Mouse (Mus musculus) MEL (cell line): ENCODE measurements around the gene Matn4. TPM values are rescaled to one million over a fixed set of nuclear protein-coding genes. Genes with fewer than 3 reads are reported as not detected.
A peak's percentile ranks its signal among the peaks of the same experiment; 100 is the strongest.

ENCODE experiments used
- DNase-seq: peaks from one replicate; pipeline ENCODE4 v3.0.0; 2011; ENCODE audit warnings: low read depth, low spot score
- H3K27ac ChIP-seq: 2 replicates; pipeline ENCODE4 v1.5.1; 2012; ENCODE audit warnings: low read depth, mild to moderate bottlenecking, control low read depth, low read length, moderate library complexity; ENCODE audit not compliant: control insufficient read depth
- H3K27me3 ChIP-seq, 2 experiments: fragments of 150-350 bp in 1 of 2; sonication (generic) in 1 of 2; 2 replicates each; pipeline ENCODE4 v1.6.1; 2012; ENCODE audit warnings: low read length in 2 of 2, mild to moderate bottlenecking in 2 of 2, improper control_type of control experiment in 1 of 2, moderate library complexity in 1 of 2; ENCODE audit not compliant: insufficient read depth in 2 of 2, control insufficient read depth in 1 of 2
- H3K36me3 ChIP-seq, 2 experiments: 2 replicates each; pipeline ENCODE4 v1.6.1; 2012 to 2014; ENCODE audit warnings: low read length in 2 of 2, improper control_type of control experiment in 1 of 2, inconsistent platforms in 1 of 2, mild to moderate bottlenecking in 1 of 2; ENCODE audit not compliant: insufficient read depth in 2 of 2, control insufficient read depth in 1 of 2
- H3K4me1 ChIP-seq, 2 experiments: fragments of 150-350 bp in 1 of 2; sonication (generic) in 1 of 2; 2 replicates each; pipeline ENCODE4 v1.6.1; 2012; ENCODE audit warnings: low read length in 2 of 2, improper control_type of control experiment in 1 of 2, mild to moderate bottlenecking in 1 of 2; ENCODE audit not compliant: insufficient read depth in 2 of 2, control insufficient read depth in 1 of 2
- H3K4me3 ChIP-seq, 2 experiments: fragments of 150-350 bp in 1 of 2; sonication (generic) in 1 of 2; 2 replicates each; pipeline ENCODE4 v1.5.1; 2012; ENCODE audit warnings: low read depth in 2 of 2, low read length in 2 of 2, mild to moderate bottlenecking in 2 of 2, moderate library complexity in 2 of 2, control low read depth in 1 of 2, improper control_type of control experiment in 1 of 2; ENCODE audit not compliant: control insufficient read depth in 1 of 2, insufficient read depth in 1 of 2
- H3K79me2 ChIP-seq: 2 replicates; pipeline ENCODE4 v1.6.1; 2012; ENCODE audit warnings: mild to moderate bottlenecking, low read length, moderate library complexity; ENCODE audit not compliant: control insufficient read depth, poor library complexity, insufficient read depth
- H3K9ac ChIP-seq: 2 replicates; pipeline ENCODE4 v1.6.1; 2012; ENCODE audit warnings: low read depth, mild to moderate bottlenecking, control low read depth, low read length, moderate library complexity; ENCODE audit not compliant: control insufficient read depth, poor library complexity, severe bottlenecking
- H3K9me3 ChIP-seq: fragments of 150-350 bp; sonication (generic); replicated peaks from 2 replicates; pipeline ENCODE4 v1.6.1; 2012; ENCODE audit warnings: mild to moderate bottlenecking, low read length, improper control_type of control experiment, moderate library complexity; ENCODE audit not compliant: insufficient read depth
- CTCF ChIP-seq, 3 experiments: IDR thresholded peaks in 2 of 3; conservative IDR thresholded peaks in 1 of 3; 2 replicates each; pipeline ENCODE4 v1.5.1; 2011 to 2012; ENCODE audit warnings: low read length in 3 of 3, low read depth in 2 of 3, mild to moderate bottlenecking in 2 of 3, improper control_type of control experiment in 1 of 3, inconsistent platforms in 1 of 3, mixed read lengths in 1 of 3, moderate library complexity in 1 of 3; ENCODE audit not compliant: control insufficient read depth in 1 of 3, insufficient read depth in 1 of 3, poor library complexity in 1 of 3, severe bottlenecking in 1 of 3
- E2F4 ChIP-seq: IDR thresholded peaks from 2 replicates; pipeline ENCODE4 v1.6.1; 2011; ENCODE audit warnings: low read depth, low read length, improper control_type of control experiment, borderline replicate concordance
- EP300 ChIP-seq, 2 experiments: IDR thresholded peaks; 2 replicates each; pipeline ENCODE4 v1.6.1; 2011; ENCODE audit warnings: improper control_type of control experiment in 2 of 2, low read length in 2 of 2, low read depth in 1 of 2, mild to moderate bottlenecking in 1 of 2
- ETS1 ChIP-seq: IDR thresholded peaks from 2 replicates; pipeline ENCODE4 v1.6.1; 2012; ENCODE audit warnings: low read depth, mild to moderate bottlenecking, inconsistent platforms, low read length, improper control_type of control experiment, moderate library complexity
- GABPA ChIP-seq: IDR thresholded peaks from 2 replicates; pipeline ENCODE4 v1.6.1; 2012; ENCODE audit warnings: low read depth, mild to moderate bottlenecking, inconsistent platforms, low read length, improper control_type of control experiment, moderate library complexity
- GATA1 ChIP-seq: IDR thresholded peaks from 2 replicates; pipeline ENCODE4 v1.6.1; 2011; ENCODE audit warnings: low read depth, low read length, improper control_type of control experiment
- MAFK ChIP-seq: IDR thresholded peaks from 2 replicates; pipeline ENCODE4 v1.6.1; 2011; ENCODE audit warnings: low read depth, mild to moderate bottlenecking, low read length, improper control_type of control experiment, borderline replicate concordance
- MEF2A ChIP-seq: IDR thresholded peaks from 2 replicates; pipeline ENCODE4 v1.6.1; 2014; ENCODE audit warnings: low read depth, mild to moderate bottlenecking, inconsistent platforms, low read length, improper control_type of control experiment; ENCODE audit not compliant: poor library complexity, insufficient replicate concordance, severe bottlenecking; ENCODE audit errors: extremely low read depth
- MXI1 ChIP-seq: IDR thresholded peaks from 2 replicates; pipeline ENCODE4 v1.6.1; 2011; ENCODE audit warnings: mild to moderate bottlenecking, low read depth, low read length, improper control_type of control experiment
- POLR2AphosphoS5 ChIP-seq: IDR thresholded peaks from 2 replicates; pipeline ENCODE4 v1.6.1; 2012; ENCODE audit warnings: low read depth, borderline replicate concordance, mild to moderate bottlenecking, inconsistent platforms, low read length, moderate library complexity, mixed read lengths
- RAD21 ChIP-seq: IDR thresholded peaks from 2 replicates; pipeline ENCODE4 v1.6.1; 2011; ENCODE audit warnings: mild to moderate bottlenecking, low read depth, low read length, improper control_type of control experiment
- SIN3A ChIP-seq: IDR thresholded peaks from 2 replicates; pipeline ENCODE4 v1.6.1; 2012; ENCODE audit warnings: low read length, improper control_type of control experiment, inconsistent platforms
- SMC3 ChIP-seq: IDR thresholded peaks from 2 replicates; pipeline ENCODE4 v1.6.1; 2011; ENCODE audit warnings: low read depth, low read length, improper control_type of control experiment
- ZKSCAN1 ChIP-seq: IDR thresholded peaks from 2 replicates; pipeline ENCODE4 v1.6.1; 2012; ENCODE audit warnings: low read depth, mild to moderate bottlenecking, inconsistent platforms, low read length, improper control_type of control experiment, moderate library complexity
- polyA plus RNA-seq, 2 experiments: library from polyadenylated mRNA; stranded (reverse) in 1 of 2; unstranded in 1 of 2; fragments of >175 nt in 1 of 2; fragments of >200 nt in 1 of 2; gene quantifications; 2 replicates each; pipeline versions ENCODE4 v1.2.1 to v1.2.4; 2012; ENCODE audit warnings: low replicate concordance in 2 of 2, low read depth in 1 of 2; ENCODE audit not compliant: insufficient read length in 2 of 2, insufficient read depth in 1 of 2, missing spikeins in 1 of 2
- total RNA-seq: library from RNA; depleted of rRNA; stranded (reverse); fragments of 300-350 nt; gene quantifications from 2 replicates; pipeline ENCODE4 v1.2.3, GENCODE M21; 2012

Gene Matn4
- total and polyA plus RNA-seq, 3 experiments: not detected

DNA sequence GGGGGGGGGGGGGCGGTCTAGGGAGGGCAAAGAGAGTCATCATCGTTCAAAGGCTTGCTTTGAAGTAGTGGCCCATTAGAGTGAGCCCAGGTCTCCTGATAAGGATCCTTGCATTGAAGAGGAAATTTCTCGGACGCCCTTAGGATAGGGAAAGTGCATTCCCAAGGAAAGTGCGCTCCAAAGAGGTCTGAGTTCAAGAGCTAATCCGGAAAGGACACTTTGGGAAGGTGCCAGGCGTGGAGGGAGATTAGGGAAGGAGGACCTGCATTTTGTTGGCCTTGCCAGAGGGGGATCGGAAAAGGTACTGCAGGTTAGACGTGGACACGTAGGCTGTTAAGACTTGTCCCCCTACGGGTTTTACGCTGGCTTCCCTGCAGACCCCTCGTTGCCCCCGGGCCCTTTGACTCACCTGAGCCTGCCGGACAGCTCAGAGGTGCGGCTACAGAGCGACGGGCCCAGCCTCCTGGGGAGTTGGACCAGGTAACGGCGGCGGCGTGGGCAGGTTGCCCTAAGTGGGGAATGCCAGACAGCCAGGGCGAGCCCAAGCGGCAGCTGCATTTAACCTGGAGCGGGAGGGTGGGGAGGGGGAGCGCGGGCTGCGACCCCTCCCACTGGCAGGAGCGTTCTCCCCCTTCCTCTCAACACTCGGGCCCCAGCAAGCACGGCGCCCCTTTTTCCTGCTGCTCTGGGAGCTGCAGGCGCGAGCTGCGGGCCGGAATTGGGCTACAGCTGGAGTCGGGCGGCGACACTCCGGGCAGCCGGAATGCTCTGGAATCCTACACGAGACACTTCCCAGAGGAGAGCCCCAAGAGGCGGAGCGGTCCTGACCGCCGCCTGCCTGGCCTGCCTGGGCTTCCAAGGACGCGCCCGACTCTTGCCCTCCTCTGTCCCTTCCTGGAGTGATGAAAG, 624 bp downstream of the Matn4 start:
- peaks cover 0 to 3% of the 10 kb centered on the region in 2 experiments; a peak in 1 of 4 replicates for H3K27me3 ChIP-seq
- no peaks in the 10 kb centered on the region for H3K9me3 ChIP-seq
- H3K9ac ChIP-seq: no peak overlapping the region
- no peak overlapping the region for H3K27ac ChIP-seq
- H3K4me3 ChIP-seq: no peak overlapping the region
- H3K36me3 ChIP-seq: peaks cover 0 to 3% of the 10 kb centered on the region in 2 experiments; a peak in 1 of 4 replicates
- TF ChIP-seq SIN3A: no peak
- no peak for TF ChIP-seq MAFK
- no peak for DNase-seq
- peaks cover 0 to 11% of the 10 kb centered on the region in 2 experiments; a peak in 3 of 4 replicates for H3K4me1 ChIP-seq
- H3K79me2 ChIP-seq: no peaks in the 10 kb centered on the region

DNA sequence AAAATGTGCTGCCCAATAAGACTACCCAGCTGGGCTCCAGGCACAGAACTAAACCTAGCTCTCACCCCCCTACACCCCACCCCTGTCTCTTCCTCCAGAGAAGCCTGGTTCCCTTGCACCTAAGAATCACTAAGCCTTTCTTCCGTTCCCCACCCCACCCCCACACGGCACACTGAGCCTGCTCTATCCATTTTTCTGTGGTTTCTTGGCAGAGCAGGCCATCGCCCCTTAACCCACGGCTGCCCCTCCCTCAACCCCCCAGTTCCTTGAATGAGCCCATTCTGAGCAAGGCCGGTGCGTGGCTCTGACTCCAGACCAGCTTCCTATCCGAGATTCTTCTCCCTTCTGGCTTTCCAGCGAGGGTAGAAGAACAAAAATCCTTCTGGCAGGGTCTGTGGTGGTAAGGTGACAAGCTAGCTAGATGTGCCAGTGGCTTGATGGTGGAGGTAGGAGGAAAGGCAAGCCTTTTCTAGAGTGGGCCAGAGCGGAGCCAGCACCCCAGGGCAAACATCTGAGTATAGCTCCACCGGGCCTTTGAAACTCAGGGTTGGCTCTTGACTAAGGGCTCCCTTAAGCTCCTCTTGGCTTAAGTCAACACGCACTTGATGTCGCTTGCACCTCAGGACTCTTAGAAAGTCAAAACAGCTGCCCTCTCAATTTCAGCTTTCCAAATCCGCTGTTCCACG, 1.4 kb downstream of the Matn4 start:
- Histone ChIP-seq H3K36me3 (peaks cover 0 to under 1% of the 10 kb centered on the region in 2 experiments; a peak in 1 of 4 replicates), H3K27ac (no peak overlapping the region), H3K79me2 (no peaks in the 10 kb centered on the region), H3K27me3 (peaks cover 0 to 3% of the 10 kb centered on the region in 2 experiments; a peak in 1 of 4 replicates), H3K9me3 (no peaks in the 10 kb centered on the region), H3K9ac (no peak overlapping the region), H3K4me1 (peaks cover 0 to 4% of the 10 kb centered on the region in 2 experiments; a peak in 3 of 4 replicates), H3K4me3 (no peak overlapping the region)
- TF ChIP-seq GABPA (no peak), MEF2A (no peak), GATA1 (no peak), ETS1 (no peak), MXI1 (no peak), EP300 (IDR thresholded peaks at IDR 0.05; ENCODE audit: low read depth in 1 of 2, low read length in 2 of 2) (no peak), E2F4 (no peak), POLR2AphosphoS5 (no peak)
- no peak for DNase-seq

DNA sequence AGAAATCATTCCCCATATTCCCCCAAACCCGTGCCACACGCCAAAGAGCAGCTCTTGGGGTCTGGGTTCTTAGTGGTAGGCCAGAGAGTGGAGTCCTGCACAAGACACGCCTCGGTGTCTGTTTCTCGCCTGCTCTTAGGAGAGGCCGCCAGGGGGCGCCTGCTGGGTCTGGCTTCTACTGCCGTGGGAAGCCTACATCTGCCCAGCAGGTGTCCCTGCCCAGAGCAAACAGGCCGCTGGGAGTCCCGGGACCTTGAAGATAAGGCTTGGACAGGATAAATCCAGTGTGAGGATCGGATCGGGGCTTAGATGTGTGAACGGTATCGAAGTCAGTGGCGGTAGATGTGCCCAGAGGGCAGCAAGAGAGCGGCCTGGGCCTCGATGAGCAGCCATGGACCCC, 2.1 kb downstream of the Matn4 start, which contains the start of gene Rbpjl:
TSS of gene Rbpjl (plus strand) at position 236 of the 400 bp plus-strand sequence.
- H3K4me3 ChIP-seq: no peak within 1 kb of the TSS
- no peak for TF ChIP-seq ZKSCAN1
- TF ChIP-seq CTCF (IDR thresholded peaks at IDR 0.05 in 2 of 3, conservative IDR thresholded peaks at IDR 0.05 in 1 of 3; ENCODE audit: control insufficient read depth in 1 of 3, insufficient read depth in 1 of 3, low read depth in 2 of 3, low read length in 3 of 3, poor library complexity in 1 of 3, severe bottlenecking in 1 of 3): peak; percentile 77 to 94 (median 89)
- peak; percentile 80 for TF ChIP-seq SMC3
- peak; percentile 33 for TF ChIP-seq RAD21
- no peaks in the 10 kb centered on the region for H3K4me1 ChIP-seq
- peak; percentile 62 for DNase-seq
- peaks cover 0 to 3% of the 10 kb centered on the region in 2 experiments; a peak in 1 of 4 replicates for H3K27me3 ChIP-seq
- no peaks in the 10 kb centered on the region for H3K9me3 ChIP-seq
- H3K27ac ChIP-seq: no peak within 1 kb of the TSS
- no peak within 1 kb of the TSS for H3K9ac ChIP-seq
- H3K36me3 ChIP-seq: no peaks in the 10 kb centered on the region
- no peaks in the 10 kb centered on the region for H3K79me2 ChIP-seq
